Comparison of ENCODE assay signal across 10 mouse cellular contexts in the genomic region with DNA sequence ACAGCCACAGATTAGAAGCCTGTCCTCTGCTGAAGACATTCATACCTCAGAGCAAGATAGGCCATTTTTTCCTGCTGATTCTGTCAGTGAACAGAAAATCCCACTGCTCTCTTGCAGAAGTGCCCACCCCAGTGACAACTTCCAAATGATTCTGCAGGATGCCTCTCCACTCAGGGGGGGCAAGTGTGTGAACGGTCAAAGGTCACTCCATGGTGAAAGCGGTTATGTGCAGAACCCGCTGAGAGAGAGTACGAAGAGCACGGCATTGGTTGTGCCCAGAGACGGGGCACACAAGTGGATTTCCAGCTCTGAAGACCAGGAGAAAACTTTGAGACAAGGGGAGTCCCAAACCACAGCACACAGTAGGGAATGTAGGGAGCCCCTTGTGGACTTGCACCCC.
DNase-seq lines count a peak whose midpoint lies in the region; ATAC-seq and TF ChIP-seq lines count a peak whose summit lies in the region.
"Had no signal": no experiment of that assay in that cellular context is flagged by ENCODE, and none has a peak within 500 bp of the region (broad histone marks: within the 10 kb centered on the region; RNA-seq: fewer than 3 reads in every experiment).

No protein-coding gene starts in this region.

- no peak for TF ChIP-seq POLR2A in cerebellum, adult 2 months (IDR thresholded peaks at IDR 0.05; ENCODE audit: borderline replicate concordance, insufficient read depth, low read length)

- no peak overlapping the region for H3K27ac ChIP-seq in heart, postnatal 0 days (ENCODE audit: low read depth)
- H3K27ac ChIP-seq in forebrain, embryonic 14.5 days (ENCODE audit: low read depth, low read length) = no peak overlapping the region
- no peak overlapping the region for H3K27ac ChIP-seq in midbrain, embryonic 13.5 days
- H3K27ac ChIP-seq in cerebellum, adult 2 months (ENCODE audit: insufficient read depth, low read length) = no peak overlapping the region
- H3K27ac ChIP-seq: embryonic facial prominence, embryonic 12.5 days had no signal

- peak overlapping the region; percentile 97 for H3K4me2 ChIP-seq in heart, postnatal 0 days (ENCODE audit: low read depth, low read length)
- peak overlapping the region; percentile 70 for H3K4me2 ChIP-seq in forebrain, embryonic 14.5 days (ENCODE audit: low read length)
- peak overlapping the region; percentile 81 for H3K4me2 ChIP-seq in midbrain, embryonic 13.5 days (replicated peaks)

- no peak for TF ChIP-seq EP300 in heart, postnatal 0 days (IDR thresholded peaks at IDR 0.05; ENCODE audit: low read depth)

- no peak for TF ChIP-seq CTCF in heart, postnatal 0 days (IDR thresholded peaks at IDR 0.05; ENCODE audit: low read depth)
- no peak for TF ChIP-seq CTCF in cerebellum, adult 2 months (IDR thresholded peaks at IDR 0.05; ENCODE audit: borderline replicate concordance, insufficient read depth, low read depth, low read length)

- no peak for ATAC-seq in heart, postnatal 0 days (ENCODE audit: insufficient read depth, low read depth)
- ATAC-seq in forebrain, embryonic 14.5 days = no peak
- no peak for ATAC-seq in midbrain, embryonic 13.5 days

- intact Hi-C loops in heart, postnatal 14 days (cut with DNase I) = no loop called here

- no peaks in the 10 kb centered on the region for H3K9me3 ChIP-seq in heart, postnatal 0 days (replicated peaks; ENCODE audit: control insufficient read depth, low read length)
- H3K9me3 ChIP-seq in forebrain, embryonic 14.5 days (replicated peaks; ENCODE audit: control insufficient read depth, low read length) = no peaks in the 10 kb centered on the region
- no peaks in the 10 kb centered on the region for H3K9me3 ChIP-seq in midbrain, embryonic 13.5 days
- H3K9me3 ChIP-seq: embryonic facial prominence, embryonic 12.5 days had no signal

- H3K4me3 ChIP-seq in heart, postnatal 0 days (ENCODE audit: low read depth, low read length) = peak overlapping the region; percentile 61; the same call in 1 of the 2 replicates
- H3K4me3 ChIP-seq in forebrain, embryonic 14.5 days (ENCODE audit: low read depth, low read length) = no peak overlapping the region
- peak overlapping the region; percentile 42; the same call in 1 of the 2 replicates for H3K4me3 ChIP-seq in midbrain, embryonic 13.5 days (replicated peaks)
- H3K4me3 ChIP-seq in cerebellum, adult 2 months (replicated peaks; ENCODE audit: insufficient read depth, low read depth, low read length) = no peak overlapping the region
- H3K4me3 ChIP-seq: embryonic facial prominence, embryonic 12.5 days had no signal

- H3K4me1 ChIP-seq in heart, postnatal 0 days (ENCODE audit: control insufficient read depth, insufficient read depth) = peaks cover 11% of the 10 kb centered on the region
- H3K4me1 ChIP-seq in forebrain, embryonic 14.5 days (ENCODE audit: control insufficient read depth, insufficient read depth, low read length) = peaks cover 22% of the 10 kb centered on the region
- H3K4me1 ChIP-seq in midbrain, embryonic 13.5 days (replicated peaks) = peaks cover 44% of the 10 kb centered on the region
- peaks cover 4% of the 10 kb centered on the region for H3K4me1 ChIP-seq in cerebellum, adult 2 months (ENCODE audit: control insufficient read depth, insufficient read depth, low read length)

- 92% methylated on average over 6 of the region's 6 CpGs for WGBS in heart, postnatal 0 days
- WGBS in forebrain, embryonic 14.5 days = 62% methylated on average over 6 of the region's 6 CpGs
- 38% methylated on average over 6 of the region's 6 CpGs for WGBS in midbrain, embryonic 13.5 days
- WGBS in cerebellum, adult 2 months = 63% methylated on average over 6 of the region's 6 CpGs

- H3K27me3 ChIP-seq in heart, postnatal 0 days (ENCODE audit: control insufficient read depth, insufficient read depth, low read length) = no peaks in the 10 kb centered on the region
- H3K27me3 ChIP-seq in forebrain, embryonic 14.5 days (replicated peaks; ENCODE audit: control insufficient read depth, insufficient read depth, low read length) = 0 out of 2 replicates have a peak, but pooled peaks cover 4% of the 10 kb centered on the region
- H3K27me3 ChIP-seq in midbrain, embryonic 13.5 days = peaks cover 7% of the 10 kb centered on the region; the same call in 1 of the 2 replicates
- H3K27me3 ChIP-seq in cerebellum, adult 2 months (ENCODE audit: control insufficient read depth, insufficient read depth, low read length) = no peaks in the 10 kb centered on the region

- H3K36me3 ChIP-seq in heart, postnatal 0 days (replicated peaks; ENCODE audit: control insufficient read depth, insufficient read depth, low read length) = peaks cover 26% of the 10 kb centered on the region
- peaks cover 3% of the 10 kb centered on the region for H3K36me3 ChIP-seq in forebrain, embryonic 14.5 days (ENCODE audit: control insufficient read depth, insufficient read depth, low read length)
- peaks cover 13% of the 10 kb centered on the region for H3K36me3 ChIP-seq in midbrain, embryonic 13.5 days

- H3K9ac ChIP-seq in heart, postnatal 0 days (replicated peaks; ENCODE audit: low read depth, low read length) = no peak overlapping the region
- H3K9ac ChIP-seq in forebrain, embryonic 14.5 days (ENCODE audit: low read length) = no peak overlapping the region
- peak overlapping the region; percentile 12; the same call in 1 of the 2 replicates for H3K9ac ChIP-seq in midbrain, embryonic 13.5 days (replicated peaks)
- H3K9ac ChIP-seq: embryonic facial prominence, embryonic 12.5 days had no signal

- DNase-seq in heart, postnatal 0 days (ENCODE audit: low spot score) = no peak
- no peak for DNase-seq in heart, postnatal 14 days
- DNase-seq in forebrain, embryonic 14.5 days (ENCODE audit: low spot score) = no peak
- DNase-seq in kidney, adult 8-10 months = peak; percentile 32 to 47
- no peak for DNase-seq in natural killer cell, adult 2 months (ENCODE audit: low spot score in 2 of 2)
- no peak for DNase-seq in cerebellum, adult 2 months
- DNase-seq: gastrocnemius, postnatal 25 days; layer of hippocampus, postnatal 36 days had no signal

Comparison
In these comparisons a context has a peak if more than half of its experiments do, and no peak if none do; other contexts are left out.
1. DNase-seq: peak in kidney, adult 8-10 months (2 of 2); none in heart, postnatal 0 days (single experiment), heart, postnatal 14 days (0 of 2), forebrain, embryonic 14.5 days (single experiment), natural killer cell, adult 2 months (0 of 2) and cerebellum, adult 2 months (0 of 2).
2. H3K4me3 ChIP-seq: peak in heart, postnatal 0 days (single experiment) and midbrain, embryonic 13.5 days (single experiment); none in forebrain, embryonic 14.5 days (single experiment) and cerebellum, adult 2 months (single experiment).
3. Peak in every context shown above with its lines, with median percentiles within 50 percentile points of each other: H3K4me2 ChIP-seq.